Mouse (Mus musculus): ENCODE results near the gene Rimklb. TPM values are rescaled to one million over a fixed set of nuclear protein-coding genes. Genes with fewer than 3 reads are reported as not detected.

The Rimklb gene
- total and polyA plus RNA-seq, 3 experiments: not detected

- no peak overlapping the region for H3K4me2 ChIP-seq (ENCODE audit: insufficient read depth, low read depth, poor library complexity, severe bottlenecking)
- dilution Hi-C loops (cut with MboI; ENCODE audit: extremely low pct_ligation_motif_present, extremely low pct_unique_long_range_greater_than_20kb, low sequenced_read_pairs) (no loop called here), in situ Hi-C loops (cut with MboI; ENCODE audit: low pct_ligation_motif_present, low pct_unique_long_range_greater_than_20kb, low sequenced_read_pairs) (no loop called here)
Observed at GRCm38 (mm10) chr6:122505041-122505440, 6.5 kb upstream of the Rimklb start.

DNA sequence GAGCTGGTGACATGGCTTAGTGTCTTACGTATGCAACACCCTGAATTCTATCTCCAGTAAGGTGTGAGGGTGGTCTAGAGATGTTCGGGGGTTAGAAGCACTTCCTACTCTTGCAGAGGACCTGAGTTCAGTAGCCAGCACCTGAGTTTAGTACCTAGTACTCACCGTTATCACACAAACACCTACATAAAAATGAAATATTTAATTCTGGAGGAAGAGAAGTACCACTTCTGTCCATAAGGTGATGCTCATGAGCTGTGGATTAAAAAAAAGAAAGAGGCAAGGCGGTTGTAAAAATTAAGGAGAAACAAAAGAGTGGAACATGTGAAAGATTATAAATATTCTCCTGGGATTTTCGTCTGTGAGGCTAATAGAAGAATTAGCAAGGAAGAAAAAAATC is 2.1 kb downstream of the Rimklb start:
- TF ChIP-seq ZNF384 (IDR thresholded peaks at IDR 0.05; ENCODE audit: low read depth, low read length) (peak; percentile 78), CTCF (conservative IDR thresholded peaks at IDR 0.05 in 1 of 2, IDR thresholded peaks at IDR 0.05 in 1 of 2; ENCODE audit: low read depth in 2 of 2, low read length in 2 of 2) (peak; percentile 77 to 93), RAD21 (IDR thresholded peaks at IDR 0.05; ENCODE audit: low read depth, low read length) (peak; percentile 92), ZC3H11A (IDR thresholded peaks at IDR 0.05; ENCODE audit: low read depth, low read length) (peak; percentile 76), SMC3 (IDR thresholded peaks at IDR 0.05; ENCODE audit: low read depth, low read length) (peak; percentile 92), CHD2 (IDR thresholded peaks at IDR 0.05; ENCODE audit: low read length) (no peak)

More at GRCm38 (mm10) chr6:122505041-122505440, 6.5 kb upstream of the Rimklb start:
- peaks cover 3% of the 10 kb centered on the region for H3K27me3 ChIP-seq (replicated peaks)
- no peak overlapping the region for H3K4me3 ChIP-seq (replicated peaks in 1 of 3; ENCODE audit: low read depth in 2 of 3, low read length in 2 of 3, poor library complexity in 1 of 3)
- H3K27ac ChIP-seq (ENCODE audit: insufficient read depth, low read depth): no peak overlapping the region
- no peak overlapping the region for H3K9ac ChIP-seq (ENCODE audit: insufficient read depth, low read depth)
- no peak for TF ChIP-seq JUN (IDR thresholded peaks at IDR 0.05; ENCODE audit: insufficient read depth, low read depth, low read length)
- no peak for TF ChIP-seq NRF1 (IDR thresholded peaks at IDR 0.05; ENCODE audit: low read depth, low read length)
- TF ChIP-seq RAD21 (IDR thresholded peaks at IDR 0.05; ENCODE audit: low read depth, low read length): no peak
- TF ChIP-seq SMC3 (IDR thresholded peaks at IDR 0.05; ENCODE audit: low read depth, low read length): no peak
- no peak for TF ChIP-seq MAFK (IDR thresholded peaks at IDR 0.05; ENCODE audit: insufficient replicate concordance, low read length)
- no peak for TF ChIP-seq UBTF (IDR thresholded peaks at IDR 0.05; ENCODE audit: low read depth, low read length)
- TF ChIP-seq POLR2A (IDR thresholded peaks at IDR 0.05; ENCODE audit: low read depth, low read length): no peak
- H3K36me3 ChIP-seq (replicated peaks in 1 of 2; ENCODE audit: control insufficient read depth in 1 of 2, insufficient read depth in 1 of 2, low read length in 1 of 2): no peaks in the 10 kb centered on the region
- H3K4me1 ChIP-seq (ENCODE audit: control insufficient read depth in 1 of 2, insufficient read depth in 2 of 2): peaks cover 0 to 7% of the 10 kb centered on the region in 2 experiments; a peak in 2 of 4 replicates
- H3K79me2 ChIP-seq (replicated peaks; ENCODE audit: control insufficient read depth, extremely low read depth, insufficient read depth, poor library complexity, severe bottlenecking): no peaks in the 10 kb centered on the region
- no peak for DNase-seq (ENCODE audit: extremely low read depth)
- no peaks in the 10 kb centered on the region for H3K9me3 ChIP-seq (replicated peaks; ENCODE audit: low read length)

GRCm38 (mm10) chr6:122495082-122495881 is 3.3 kb downstream of the Rimklb start:
- no peaks in the 10 kb centered on the region for H3K36me3 ChIP-seq (replicated peaks in 1 of 2; ENCODE audit: control insufficient read depth in 1 of 2, insufficient read depth in 1 of 2, low read length in 1 of 2)
- DNase-seq (ENCODE audit: extremely low read depth): no peak
- dilution Hi-C loops (cut with MboI; ENCODE audit: extremely low pct_ligation_motif_present, extremely low pct_unique_long_range_greater_than_20kb, low sequenced_read_pairs): no loop called here
- H3K79me2 ChIP-seq (replicated peaks; ENCODE audit: control insufficient read depth, extremely low read depth, insufficient read depth, poor library complexity, severe bottlenecking): no peaks in the 10 kb centered on the region
- TF ChIP-seq ZNF384 (IDR thresholded peaks at IDR 0.05; ENCODE audit: low read depth, low read length): no peak
- H3K4me3 ChIP-seq (replicated peaks in 1 of 3; ENCODE audit: low read depth in 2 of 3, low read length in 2 of 3, poor library complexity in 1 of 3): no peak overlapping the region
- H3K4me2 ChIP-seq (ENCODE audit: insufficient read depth, low read depth, poor library complexity, severe bottlenecking): no peak overlapping the region
- no peaks in the 10 kb centered on the region for H3K9me3 ChIP-seq (replicated peaks; ENCODE audit: low read length)
- no peak overlapping the region for H3K9ac ChIP-seq (ENCODE audit: insufficient read depth, low read depth)
- peaks cover 31% of the 10 kb centered on the region for H3K27me3 ChIP-seq (replicated peaks)
- H3K27ac ChIP-seq (ENCODE audit: insufficient read depth, low read depth): no peak overlapping the region
- in situ Hi-C loops (cut with MboI; ENCODE audit: low pct_ligation_motif_present, low pct_unique_long_range_greater_than_20kb, low sequenced_read_pairs): loop anchor here (5.0 kb wide), 1 partner anchor 67 kb away; no protein-coding TSS in a partner anchor
- H3K4me1 ChIP-seq (ENCODE audit: control insufficient read depth in 1 of 2, insufficient read depth in 2 of 2): peaks cover 0 to 9% of the 10 kb centered on the region in 2 experiments; a peak in 2 of 4 replicates

More for the DNA sequence above, 2.1 kb downstream of the Rimklb start:
- no peak overlapping the region for H3K4me3 ChIP-seq (replicated peaks in 1 of 3; ENCODE audit: low read depth in 2 of 3, low read length in 2 of 3, poor library complexity in 1 of 3)
- in situ Hi-C loops (cut with MboI; ENCODE audit: low pct_ligation_motif_present, low pct_unique_long_range_greater_than_20kb, low sequenced_read_pairs): loop anchor here (5.0 kb wide), 1 partner anchor 66 kb away; no protein-coding TSS in a partner anchor
- dilution Hi-C loops (cut with MboI; ENCODE audit: extremely low pct_ligation_motif_present, extremely low pct_unique_long_range_greater_than_20kb, low sequenced_read_pairs): no loop called here
- H3K4me2 ChIP-seq (ENCODE audit: insufficient read depth, low read depth, poor library complexity, severe bottlenecking): no peak overlapping the region
- peaks cover 0 to 4% of the 10 kb centered on the region in 2 experiments; a peak in 2 of 4 replicates for H3K4me1 ChIP-seq (ENCODE audit: control insufficient read depth in 1 of 2, insufficient read depth in 2 of 2)
- no peaks in the 10 kb centered on the region for H3K9me3 ChIP-seq (replicated peaks; ENCODE audit: low read length)
- H3K27ac ChIP-seq (ENCODE audit: insufficient read depth, low read depth): no peak overlapping the region
- H3K79me2 ChIP-seq (replicated peaks; ENCODE audit: control insufficient read depth, extremely low read depth, insufficient read depth, poor library complexity, severe bottlenecking): no peaks in the 10 kb centered on the region
- peaks cover 28% of the 10 kb centered on the region for H3K27me3 ChIP-seq (replicated peaks)
- no peaks in the 10 kb centered on the region for H3K36me3 ChIP-seq (replicated peaks in 1 of 2; ENCODE audit: control insufficient read depth in 1 of 2, insufficient read depth in 1 of 2, low read length in 1 of 2)
- peak; percentile 27 for DNase-seq (ENCODE audit: extremely low read depth)
- H3K9ac ChIP-seq (ENCODE audit: insufficient read depth, low read depth): no peak overlapping the region

Measured in CH12.LX (cell line).